Mouse (Mus musculus) heart, adult 8-10 months (tissue): ENCODE results near the gene Crygd. TPM values are rescaled to one million over a fixed set of nuclear protein-coding genes. Genes with fewer than 3 reads are reported as not detected.
"Not testable (repeated sequence)": the region's sequence is repeated elsewhere in the genome, so short reads cannot be mapped to it uniquely, and the experiment has no call there.

Experiments used
- DNase-seq: peaks from one replicate; pipeline ENCODE4 v3.0.0; 2022; ENCODE audit warnings: low spot score
- total RNA-seq, 4 experiments: library from RNA; stranded (reverse); gene quantifications; 2 replicates each; pipeline ENCODE4 v1.2.4; 2022

Crygd gene
- not detected for total RNA-seq

GRCm38 (mm10) chr1:65063352-65063751 is at the start of gene Crygd:
Gene Crygd, minus strand, starts transcription at chr1:65063452.
- no peak for DNase-seq

GRCm38 (mm10) chr1:65112807-65113196 is 49.5 kb upstream of the Crygd start:
- DNase-seq = no peak

GRCm38 (mm10) chr1:65112031-65112806 is 49.0 kb upstream of the Crygd start:
- DNase-seq = peak; percentile 75

GRCm38 (mm10) chr1:65109756-65110435 is 46.6 kb upstream of the Crygd start:
- DNase-seq = no peak

- DNase-seq = no peak
These were observed 45.9 kb upstream of the Crygd start for GRCm38 (mm10) chr1:65109196-65109595.

GRCm38 (mm10) chr1:65107654-65108279 is 44.5 kb upstream of the Crygd start:
- DNase-seq = no peak

GRCm38 (mm10) chr1:65103273-65103672 is 40.0 kb upstream of the Crygd start, which contains the start of gene Cryga:
Gene Cryga, minus strand, starts transcription at chr1:65103373.
- no peak for DNase-seq

GRCm38 (mm10) chr1:65096953-65097352 is 33.7 kb upstream of the Crygd start:
- no peak for DNase-seq

GRCm38 (mm10) chr1:65091566-65091965 is 28.3 kb upstream of the Crygd start:
- DNase-seq = no peak

- DNase-seq = peak; percentile 13
These were observed 27.1 kb upstream of the Crygd start for GRCm38 (mm10) chr1:65090370-65090769.

- DNase-seq = no peak
These were observed 25.5 kb upstream of the Crygd start for GRCm38 (mm10) chr1:65088567-65089356.

GRCm38 (mm10) chr1:65082188-65082587 is 18.9 kb upstream of the Crygd start, which contains the start of gene Crygb:
Gene Crygb, minus strand, starts transcription at chr1:65082288.
- no peak for DNase-seq

GRCm38 (mm10) chr1:65075607-65076006 is 12.4 kb upstream of the Crygd start:
- DNase-seq = no peak

- no peak for DNase-seq
These were observed 10.3 kb upstream of the Crygd start, which contains the start of gene Crygc for GRCm38 (mm10) chr1:65073589-65073988. Gene Crygc, minus strand, starts transcription at chr1:65073689.

GRCm38 (mm10) chr1:65067842-65068241 is 4.6 kb upstream of the Crygd start:
- no peak for DNase-seq

GRCm38 (mm10) chr1:65064201-65064600 is 949 bp upstream of the Crygd start:
- no peak for DNase-seq

- DNase-seq = no peak
These were observed 11.1 kb downstream of the Crygd start for GRCm38 (mm10) chr1:65052140-65052539.

GRCm38 (mm10) chr1:65051696-65052095 is 11.6 kb downstream of the Crygd start:
- DNase-seq = no peak

GRCm38 (mm10) chr1:65050952-65051351 is 12.3 kb downstream of the Crygd start, which contains the start of gene Cryge:
Gene Cryge, minus strand, starts transcription at chr1:65051149.
- not testable (repeated sequence) for DNase-seq

- DNase-seq = no peak
These were observed 14.5 kb downstream of the Crygd start for GRCm38 (mm10) chr1:65048781-65049180.

- DNase-seq = peak; percentile 19
These were observed 16.7 kb downstream of the Crygd start for GRCm38 (mm10) chr1:65046401-65047109.
